Mouse (Mus musculus): ENCODE measurements around the gene Uqcr11.

- TF ChIP-seq CTCF (IDR thresholded peaks at IDR 0.05; ENCODE audit: insufficient read depth, low read length) = no peak
- TF ChIP-seq POLR2A (IDR thresholded peaks at IDR 0.05; ENCODE audit: borderline replicate concordance, extremely low read depth, low read depth, low read length) = no peak
These were observed 22.5 kb downstream of the Uqcr11 start for GRCm38 (mm10) chr10:80384115-80384639.

Data from lung, adult 2 months (tissue).